Mouse (Mus musculus) heart, adult 18-20 months (tissue): Measurements from ENCODE around the gene Chd9. TPM values are rescaled to one million over a fixed set of nuclear protein-coding genes. Genes with fewer than 3 reads are reported as not detected.

Experiments used
- DNase-seq, 2 experiments: peaks; one replicate each; pipeline ENCODE4 v3.0.0; 2021 to 2022; ENCODE audit warnings: mixed read lengths in 1 of 2
- microRNA-seq, 2 experiments: library from miRNA; unstranded; fragments of <30 nt; microRNA quantifications; one replicate each; pipeline ENCODE4 v1.2.0; 2022
- total RNA-seq, 2 experiments: library from RNA; stranded (reverse); gene quantifications; 2 replicates each; pipeline ENCODE4 v1.2.3; 2021

The Chd9 gene
- total RNA-seq, 2 experiments from 2014 or later, result 34.0 to 51.4 TPM

DNA sequence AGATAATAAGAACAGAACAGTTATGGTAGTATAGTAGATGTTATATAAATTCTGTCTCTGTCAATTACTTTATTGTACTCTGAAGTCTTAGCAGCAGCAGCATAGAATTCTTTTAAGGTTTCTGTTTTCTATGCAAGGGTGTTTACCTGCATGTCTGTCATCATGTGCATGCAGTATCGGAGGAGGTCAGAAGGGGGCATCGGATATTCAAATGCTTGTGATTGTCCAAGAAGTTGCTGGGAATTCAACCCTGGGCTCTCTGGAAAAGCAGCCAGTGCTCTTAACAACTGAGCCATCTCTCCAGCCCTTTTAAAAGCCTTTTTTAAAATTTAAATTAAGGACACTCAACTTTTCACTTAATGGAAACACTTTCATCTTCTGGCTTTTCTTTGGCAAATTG, 251.5 kb downstream of the Chd9 start:
- no peak for DNase-seq

DNA sequence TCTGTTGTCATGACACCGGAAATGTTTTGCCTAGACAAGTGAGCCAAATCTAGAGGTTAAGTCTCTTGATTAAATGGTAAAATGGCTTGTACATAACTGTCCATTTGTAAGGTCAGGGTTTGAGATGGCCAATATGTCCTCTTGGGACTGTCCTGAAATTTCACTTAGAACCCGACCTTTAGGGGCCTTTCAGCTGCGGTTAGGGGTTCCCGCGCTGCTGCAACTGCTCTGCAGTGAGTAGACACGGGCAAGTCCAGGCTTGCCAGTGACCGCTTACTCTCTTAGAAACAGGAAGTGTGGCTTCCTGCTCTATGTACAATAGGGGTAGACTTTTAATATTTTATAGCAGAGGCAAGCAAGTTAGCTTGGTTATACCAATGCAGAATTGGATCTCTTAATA, 253.8 kb downstream of the Chd9 start:
- no peak for DNase-seq

DNA sequence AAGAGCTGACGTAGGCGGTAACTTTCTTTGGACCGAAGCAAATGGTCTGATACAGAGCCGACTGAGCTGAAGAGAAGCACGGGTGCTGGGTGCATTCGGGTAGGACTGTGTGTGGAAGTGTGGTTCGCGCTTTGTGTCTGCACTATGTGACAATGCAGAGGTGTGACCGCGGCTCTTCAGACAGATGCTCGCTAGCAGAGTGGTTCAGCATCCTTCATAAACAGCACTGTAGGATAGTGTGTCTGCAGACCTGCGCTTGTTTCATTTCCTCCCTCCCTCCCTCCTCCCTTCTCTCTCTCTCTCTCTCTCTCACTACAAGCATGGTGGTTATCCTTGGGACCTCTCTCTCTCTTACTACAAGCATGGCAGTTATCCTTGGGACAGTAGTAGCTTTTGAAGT, 254.3 kb downstream of the Chd9 start:
- DNase-seq, result no peak

DNA sequence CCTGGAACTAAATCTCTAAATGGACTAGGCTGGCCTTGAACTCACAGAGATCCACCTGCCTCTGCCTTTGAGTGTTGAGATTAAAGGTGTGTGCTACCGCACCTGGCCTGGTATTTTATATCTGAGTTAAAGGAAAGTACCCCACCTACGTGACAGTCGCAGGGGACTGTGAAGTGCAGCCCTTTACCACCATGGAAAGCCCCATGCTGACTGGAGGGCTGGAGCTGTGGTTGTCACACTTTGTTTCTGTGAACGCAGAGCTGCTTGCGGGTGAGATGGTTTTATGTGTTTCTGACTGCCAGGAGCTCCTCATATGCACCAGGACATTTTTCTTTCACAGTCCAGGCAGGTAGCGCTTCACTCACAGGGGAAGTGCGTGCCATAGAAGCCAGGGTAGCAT, 260.3 kb downstream of the Chd9 start:
- no peak for DNase-seq

DNA sequence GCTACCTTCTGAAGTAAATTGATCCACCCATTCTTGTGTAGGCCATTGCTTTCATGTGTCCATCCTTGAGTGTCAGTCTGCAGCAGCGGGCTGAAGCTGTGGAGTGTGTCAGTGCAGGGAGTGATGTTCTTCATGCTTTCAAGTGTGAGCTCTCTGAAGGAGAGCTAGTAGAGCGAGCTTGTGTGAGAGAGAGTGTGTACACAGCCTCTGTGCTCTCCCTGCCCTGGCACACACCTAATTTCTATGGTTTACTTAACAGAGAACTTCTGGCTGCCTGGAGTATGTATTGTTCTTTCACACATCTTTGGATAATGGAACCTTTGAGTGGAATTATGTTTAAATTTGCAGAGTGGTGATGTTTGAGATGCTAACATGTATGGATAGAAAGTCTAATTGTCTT, 261.4 kb downstream of the Chd9 start:
- no peak for DNase-seq

DNA sequence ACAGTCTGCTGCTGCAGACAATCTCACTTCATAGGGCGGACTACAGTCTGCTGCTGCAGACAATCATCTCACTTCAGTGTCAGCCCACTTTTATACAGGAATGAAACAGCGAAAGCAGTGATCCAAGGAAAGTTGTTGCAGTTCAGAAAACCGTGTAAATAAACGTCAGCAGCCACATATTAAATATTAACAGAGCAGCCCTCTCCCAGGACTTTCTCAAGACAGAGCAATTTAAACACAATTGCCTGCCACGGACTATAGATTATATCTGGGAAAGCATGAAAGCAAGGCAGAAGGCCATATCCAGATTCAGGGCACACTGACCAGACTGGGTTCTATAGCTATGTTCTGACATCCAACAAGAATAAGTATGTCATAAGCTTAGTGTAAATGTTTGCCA, 266.0 kb downstream of the Chd9 start:
- DNase-seq, result no peak

DNA sequence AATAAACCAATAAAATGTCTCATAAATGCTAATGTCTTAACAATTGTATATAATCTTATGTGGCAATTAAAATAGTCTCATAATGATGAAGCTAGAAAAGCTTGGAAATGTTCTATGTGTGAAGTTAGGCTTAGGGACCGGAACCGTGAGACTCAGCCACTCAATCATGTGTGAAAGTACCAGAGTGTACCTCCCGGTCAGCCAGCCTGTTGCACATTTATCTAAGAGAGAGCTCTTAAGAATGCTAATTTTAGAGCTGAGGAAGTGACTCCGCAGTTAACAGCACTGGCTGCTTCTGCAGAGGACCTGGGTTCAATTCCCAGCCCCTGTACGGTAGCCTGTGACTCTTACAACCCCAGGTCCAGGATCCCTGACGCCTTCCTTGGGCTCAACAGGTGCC, 270.0 kb downstream of the Chd9 start:
- DNase-seq, result no peak

Small RNAs within 50 kb of the gene (microRNA-seq; reads per million reads assigned to microRNA genes)
- 0 reads per million in 2 experiments for gene Gm44382

Other genes starting within 250 kb of the Chd9 start
- 1 to 10 TPM in 1 of 2 experiments, not detected in 1; 1.0 TPM for gene Gm19935, start 11.0 kb upstream of the Chd9 start, total RNA-seq
- 10 to 100 TPM; 30.7 to 39.6 TPM for gene Rbl2, start 241.7 kb downstream of the Chd9 start, total RNA-seq